Mouse (Mus musculus) lung, embryonic 14.5 days (tissue): ENCODE data around the gene Gm44805. TPM values are rescaled to one million over a fixed set of nuclear protein-coding genes. Genes with fewer than 3 reads are reported as not detected.
"Not testable (repeated sequence)": the region's sequence is repeated elsewhere in the genome, so short reads cannot be mapped to it uniquely, and the experiment has no call there.

Experiments
- ATAC-seq: fragments of 200-750 bp; cut with Nextera tagmentation; 2 replicates; pipeline ENCODE4 v1.8.0; 2017; ENCODE audit warnings: mild to moderate bottlenecking, moderate TSS enrichment, moderate library complexity; ENCODE audit not compliant: insufficient read depth
- DNase-seq: peaks from one replicate; pipeline ENCODE4 v3.0.0-alpha.2; 2015
- H3K27ac ChIP-seq: fragments of 300-500 bp; sonication (generic); 2 replicates; pipeline ENCODE4 v1.5.1; 2014; ENCODE audit warnings: low read depth, mild to moderate bottlenecking, moderate library complexity
- H3K27me3 ChIP-seq: fragments of 300-500 bp; sonication (generic); 2 replicates; pipeline ENCODE4 v1.6.1; 2014; ENCODE audit warnings: low read length, control low read depth; ENCODE audit not compliant: insufficient read depth
- H3K36me3 ChIP-seq: fragments of 300-500 bp; sonication (generic); 2 replicates; pipeline ENCODE4 v1.6.1; 2014; ENCODE audit warnings: control low read depth; ENCODE audit not compliant: insufficient read depth
- H3K4me1 ChIP-seq: fragments of 300-500 bp; sonication (generic); 2 replicates; pipeline ENCODE4 v1.6.1; 2014; ENCODE audit warnings: antibody characterized with exemption, control low read depth; ENCODE audit not compliant: insufficient read depth
- H3K4me2 ChIP-seq: fragments of 300-500 bp; sonication (generic); 2 replicates; pipeline ENCODE4 v1.6.1; 2014; ENCODE audit warnings: mild to moderate bottlenecking
- H3K4me3 ChIP-seq: fragments of 300-500 bp; sonication (generic); 2 replicates; pipeline ENCODE4 v1.5.1; 2014; ENCODE audit warnings: low read depth, low read length
- H3K9ac ChIP-seq: fragments of 300-500 bp; sonication (generic); 2 replicates; pipeline ENCODE4 v1.6.1; 2014
- H3K9me3 ChIP-seq: fragments of 300-500 bp; sonication (generic); 2 replicates; pipeline ENCODE4 v1.6.1; 2016; ENCODE audit warnings: low read depth, low read length, control low read depth
- CTCF ChIP-seq: IDR thresholded peaks from 2 replicates; pipeline ENCODE4 v1.5.1; 2016; ENCODE audit warnings: antibody characterized with exemption, low read depth
- WGBS: fragments of 180-500 bp; shearing (Covaris S2); extraction: QIAGEN DNeasy Blood & Tissue Kit; methylation state at CpG from one replicate; pipeline ENCODE4 v1.1.7; 2014; 5-methylcytosine and 5-hydroxymethylcytosine counted together
- polyA plus RNA-seq: library from polyadenylated mRNA; unstranded; fragments of >200 nt; fragmentation: Nextera tagmentation; extraction: Ambion mirVana; gene quantifications from 2 replicates; pipeline ENCODE4 v1.2.1, GENCODE M21; 2014

Gm44805 gene
- polyA plus RNA-seq, 1 experiment from 2014 or later = not detected

GRCm38 (mm10) chr7:19688101-19688500 lies 6.9 kb upstream of the Gm44805 start:
- 89% methylated on average over 10 of the region's 10 CpGs for WGBS
- H3K9me3 ChIP-seq = no peaks in the 10 kb centered on the region
- H3K27ac ChIP-seq = no peak overlapping the region
- TF ChIP-seq CTCF = no peak
- no peaks in the 10 kb centered on the region for H3K27me3 ChIP-seq
- H3K4me1 ChIP-seq = peaks cover 6% of the 10 kb centered on the region
- no peak overlapping the region for H3K9ac ChIP-seq
- ATAC-seq = no peak
- no peak overlapping the region for H3K4me3 ChIP-seq
- no peak for DNase-seq
- no peak overlapping the region for H3K4me2 ChIP-seq
- H3K36me3 ChIP-seq = no peaks in the 10 kb centered on the region

- H3K27ac ChIP-seq, H3K36me3 ChIP-seq, DNase-seq, H3K27me3 ChIP-seq, H3K9ac ChIP-seq, H3K4me2 ChIP-seq, H3K4me1 ChIP-seq, H3K9me3 ChIP-seq, H3K4me3 ChIP-seq: not testable (repeated sequence)
- ATAC-seq = 0 out of 2 replicates have a peak, but pooled peaks have one; percentile 24
- WGBS = 58% methylated on average over 8 of the region's 8 CpGs
These were observed 5.8 kb upstream of the Gm44805 start for GRCm38 (mm10) chr7:19686927-19687583.

DNA sequence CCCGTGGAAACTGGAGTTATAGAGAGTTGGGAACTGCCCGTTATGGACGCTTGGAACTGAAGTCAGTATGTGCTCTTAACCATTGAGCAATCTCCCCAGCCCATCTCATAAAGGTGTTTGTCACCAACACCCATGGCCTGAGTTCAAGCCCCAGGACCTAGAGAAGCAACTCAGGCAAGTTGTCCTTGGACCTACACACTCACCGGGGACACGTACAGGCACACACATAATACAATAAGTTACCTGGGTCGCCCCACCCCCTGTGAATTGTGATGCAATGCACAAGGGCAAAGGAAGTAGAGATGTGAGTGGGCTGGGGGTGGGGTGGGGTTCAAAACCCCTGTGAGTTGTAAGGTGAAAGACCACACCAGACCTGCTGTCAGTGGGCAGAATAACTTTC lies 5.3 kb upstream of the Gm44805 start:
- H3K4me1 ChIP-seq = no peaks in the 10 kb centered on the region

GRCm38 (mm10) chr7:19685374-19685773 lies 4.2 kb upstream of the Gm44805 start:
- no peak for ATAC-seq
- no peaks in the 10 kb centered on the region for H3K9me3 ChIP-seq
- no peaks in the 10 kb centered on the region for H3K36me3 ChIP-seq
- no peaks in the 10 kb centered on the region for H3K4me1 ChIP-seq
- no peak overlapping the region for H3K9ac ChIP-seq
- H3K27ac ChIP-seq = no peak overlapping the region
- H3K4me2 ChIP-seq = no peak overlapping the region
- TF ChIP-seq CTCF = no peak
- H3K27me3 ChIP-seq = no peaks in the 10 kb centered on the region
- no peak for DNase-seq
- H3K4me3 ChIP-seq = no peak overlapping the region
- WGBS = 49% methylated on average over 4 of the region's 4 CpGs

More for the DNA sequence above, 5.3 kb upstream of the Gm44805 start:
- no peak for DNase-seq
- Histone ChIP-seq H3K9me3 (no peaks in the 10 kb centered on the region), H3K9ac (no peak overlapping the region), H3K27me3 (no peaks in the 10 kb centered on the region), H3K36me3 (no peaks in the 10 kb centered on the region), H3K4me2 (no peak overlapping the region), H3K4me3 (no peak overlapping the region), H3K27ac (no peak overlapping the region)
- 86% methylated on average over 6 of the region's 6 CpGs for WGBS
- no peak for TF ChIP-seq CTCF
- ATAC-seq = no peak

DNA sequence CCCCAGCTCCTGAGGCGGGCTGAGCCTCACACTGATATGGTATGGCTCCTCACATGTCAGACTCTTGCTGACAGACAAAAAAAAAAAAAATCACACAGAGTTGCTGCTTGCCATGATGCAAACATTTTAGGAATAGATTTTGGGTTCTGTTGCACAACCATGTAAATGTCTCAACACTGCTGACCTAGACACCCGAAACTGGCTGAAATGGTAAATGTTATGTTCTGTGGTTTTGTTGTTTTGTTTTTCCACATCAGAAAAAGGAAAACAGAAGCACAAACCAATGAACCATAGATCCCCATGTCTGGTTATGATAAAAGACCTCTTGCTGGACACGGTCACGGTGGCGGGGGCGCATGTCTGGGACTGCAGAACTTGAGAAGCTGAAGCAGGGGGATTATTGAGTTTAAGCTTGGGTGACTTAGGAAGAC lies 2.6 kb upstream of the Gm44805 start:
- Histone ChIP-seq H3K36me3 (no peaks in the 10 kb centered on the region), H3K4me2 (no peak overlapping the region), H3K9me3 (no peaks in the 10 kb centered on the region), H3K4me1 (no peaks in the 10 kb centered on the region), H3K27me3 (no peaks in the 10 kb centered on the region), H3K4me3 (no peak overlapping the region), H3K27ac (no peak overlapping the region), H3K9ac (no peak overlapping the region)
- TF ChIP-seq CTCF = no peak
- DNase-seq (no peak), ATAC-seq (no peak)
- 81% methylated on average over 6 of the region's 6 CpGs for WGBS

GRCm38 (mm10) chr7:19682979-19683378 lies 1.8 kb upstream of the Gm44805 start:
- Histone ChIP-seq H3K4me2 (no peak overlapping the region), H3K36me3 (no peaks in the 10 kb centered on the region), H3K4me3 (no peak overlapping the region), H3K27ac (peak overlapping the region; percentile 75), H3K27me3 (no peaks in the 10 kb centered on the region), H3K9me3 (no peaks in the 10 kb centered on the region), H3K9ac (no peak overlapping the region), H3K4me1 (no peaks in the 10 kb centered on the region)
- 54% methylated on average over 3 of the region's 3 CpGs for WGBS
- ATAC-seq = no peak
- DNase-seq = peak; percentile 31
- TF ChIP-seq CTCF = no peak

- Histone ChIP-seq H3K9me3 (no peaks in the 10 kb centered on the region), H3K36me3 (no peaks in the 10 kb centered on the region), H3K4me1 (no peaks in the 10 kb centered on the region), H3K9ac (no peak overlapping the region), H3K4me3 (no peak overlapping the region), H3K27me3 (no peaks in the 10 kb centered on the region), H3K4me2 (no peak overlapping the region), H3K27ac (no peak overlapping the region)
- no peak for ATAC-seq
- DNase-seq = no peak
- WGBS = 86% methylated on average over 2 of the region's 2 CpGs
- no peak for TF ChIP-seq CTCF
These were observed 521 bp downstream of the Gm44805 start for GRCm38 (mm10) chr7:19680702-19681101.
